Mouse (Mus musculus): ENCODE measurements around the gene Olfr1168. TPM values are rescaled to one million over a fixed set of nuclear protein-coding genes. Genes with fewer than 3 reads are reported as not detected.
"Not testable (repeated sequence)": the region's sequence is repeated elsewhere in the genome, so short reads cannot be mapped to it uniquely, and the experiment has no call there.

The Olfr1168 gene
- total RNA-seq (2021) (not detected), polyA plus RNA-seq (2012; rRNA removed) (not detected in 2 replicates)
- long read RNA-seq = 0 reads

DNA sequence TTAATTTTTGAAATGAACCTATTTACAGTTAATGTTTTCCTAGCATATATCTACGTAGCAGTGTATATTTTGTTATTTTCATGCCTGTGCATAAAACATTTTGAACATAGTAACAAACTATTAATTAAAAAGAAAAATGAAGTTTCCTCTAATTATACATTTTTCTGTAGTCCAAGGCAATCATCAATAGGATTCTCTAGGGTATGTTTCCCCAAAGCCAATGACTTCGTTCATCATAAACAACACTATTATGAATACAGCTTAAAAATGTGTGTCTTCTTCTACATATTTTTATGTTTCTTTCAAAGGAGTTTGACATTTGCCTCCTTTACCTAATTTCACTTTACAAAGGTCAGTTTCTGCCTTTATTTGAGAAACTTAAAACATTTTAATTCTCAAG is at the start of gene Olfr1168:
Olfr1168 (plus strand) TSS at position 301 of the 400 bp plus-strand sequence.
- no peak for DNase-seq

- DNase-seq = not testable (repeated sequence)
These were observed 26.6 kb upstream of the Olfr1168 start, which contains the start of gene Olfr1167 for GRCm38 (mm10) chr2:88155093-88155492. Gene Olfr1167 (minus strand): TSS chr2:88155193.

GRCm38 (mm10) chr2:88220784-88221183 is 39.1 kb downstream of the Olfr1168 start:
- DNase-seq = no peak

GRCm38 (mm10) chr2:88228234-88228633 is 46.6 kb downstream of the Olfr1168 start, which contains the start of gene Olfr1170:
Gene Olfr1170 (minus strand): TSS chr2:88228334.
- DNase-seq = no peak

Other genes with a start within 250 kb of the Olfr1168 start
- gene Olfr1155, start 236.7 kb upstream of the Olfr1168 start, total RNA-seq (2021) = not detected
- not detected in 2 replicates for gene Olfr1155, start 236.7 kb upstream of the Olfr1168 start, polyA plus RNA-seq (2012; rRNA removed)
- gene Olfr1156, start 228.8 kb upstream of the Olfr1168 start, total RNA-seq (2021) = not detected
- not detected in 2 replicates for gene Olfr1156, start 228.8 kb upstream of the Olfr1168 start, polyA plus RNA-seq (2012; rRNA removed)
- not detected for gene Olfr1157, start 213.6 kb upstream of the Olfr1168 start, total RNA-seq (2021)
- gene Olfr1157, start 213.6 kb upstream of the Olfr1168 start, polyA plus RNA-seq (2012; rRNA removed) = not detected in 2 replicates
- not detected for gene Olfr74, start 207.2 kb upstream of the Olfr1168 start, total RNA-seq (2021)
- not detected in 2 replicates for gene Olfr74, start 207.2 kb upstream of the Olfr1168 start, polyA plus RNA-seq (2012; rRNA removed)
- not detected for gene Olfr1158, start 191.8 kb upstream of the Olfr1168 start, total RNA-seq (2021)
- gene Olfr1158, start 191.8 kb upstream of the Olfr1168 start, polyA plus RNA-seq (2012; rRNA removed) = not detected in 2 replicates
- gene Olfr1160, start 173.6 kb upstream of the Olfr1168 start, total RNA-seq (2021) = not detected
- not detected in 2 replicates for gene Olfr1160, start 173.6 kb upstream of the Olfr1168 start, polyA plus RNA-seq (2012; rRNA removed)
- gene Olfr1161, start 159.1 kb upstream of the Olfr1168 start, total RNA-seq (2021) = not detected
- not detected in 2 replicates for gene Olfr1161, start 159.1 kb upstream of the Olfr1168 start, polyA plus RNA-seq (2012; rRNA removed)
- gene Olfr73, start 144.2 kb upstream of the Olfr1168 start, total RNA-seq (2021) = not detected
- gene Olfr73, start 144.2 kb upstream of the Olfr1168 start, polyA plus RNA-seq (2012; rRNA removed) = not detected in 2 replicates
- gene Olfr1162, start 130.8 kb upstream of the Olfr1168 start, total RNA-seq (2021) = not detected
- gene Olfr1162, start 130.8 kb upstream of the Olfr1168 start, polyA plus RNA-seq (2012; rRNA removed) = not detected in 2 replicates
- gene Olfr1163, start 110.0 kb upstream of the Olfr1168 start, total RNA-seq (2021) = not detected
- not detected in 2 replicates for gene Olfr1163, start 110.0 kb upstream of the Olfr1168 start, polyA plus RNA-seq (2012; rRNA removed)
- gene Olfr1164, start 87.9 kb upstream of the Olfr1168 start, total RNA-seq (2021) = not detected
- not detected in 2 replicates for gene Olfr1164, start 87.9 kb upstream of the Olfr1168 start, polyA plus RNA-seq (2012; rRNA removed)
- not detected for gene Olfr1166, start 53.6 kb upstream of the Olfr1168 start, total RNA-seq (2021)
- gene Olfr1166, start 53.6 kb upstream of the Olfr1168 start, polyA plus RNA-seq (2012; rRNA removed) = not detected in 2 replicates
- not detected for gene Olfr1167, start 26.7 kb upstream of the Olfr1168 start, total RNA-seq (2021)
- gene Olfr1167, start 26.7 kb upstream of the Olfr1168 start, polyA plus RNA-seq (2012; rRNA removed) = not detected in 2 replicates
- gene Olfr1170, start 46.5 kb downstream of the Olfr1168 start, total RNA-seq (2021) = not detected
- gene Olfr1170, start 46.5 kb downstream of the Olfr1168 start, polyA plus RNA-seq (2012; rRNA removed) = not detected in 2 replicates
- not detected for gene Olfr1173, start 98.0 kb downstream of the Olfr1168 start, total RNA-seq (2021)
- gene Olfr1173, start 98.0 kb downstream of the Olfr1168 start, polyA plus RNA-seq (2012; rRNA removed) = not detected in 2 replicates
- gene Olfr1174-ps, start 133.3 kb downstream of the Olfr1168 start, total RNA-seq (2021) = not detected
- not detected in 2 replicates for gene Olfr1174-ps, start 133.3 kb downstream of the Olfr1168 start, polyA plus RNA-seq (2012; rRNA removed)
- not detected for gene Olfr1175-ps, start 145.3 kb downstream of the Olfr1168 start, total RNA-seq (2021)
- gene Olfr1175-ps, start 145.3 kb downstream of the Olfr1168 start, polyA plus RNA-seq (2012; rRNA removed) = not detected in 2 replicates
- not detected for gene Olfr1176, start 154.8 kb downstream of the Olfr1168 start, total RNA-seq (2021)
- not detected in 2 replicates for gene Olfr1176, start 154.8 kb downstream of the Olfr1168 start, polyA plus RNA-seq (2012; rRNA removed)
- gene Olfr1177-ps, start 164.6 kb downstream of the Olfr1168 start, total RNA-seq (2021) = not detected
- not detected in 2 replicates for gene Olfr1177-ps, start 164.6 kb downstream of the Olfr1168 start, polyA plus RNA-seq (2012; rRNA removed)
- not detected for gene Olfr1178, start 205.2 kb downstream of the Olfr1168 start, total RNA-seq (2021)
- not detected in 2 replicates for gene Olfr1178, start 205.2 kb downstream of the Olfr1168 start, polyA plus RNA-seq (2012; rRNA removed)
- not detected for gene Olfr1179, start 224.6 kb downstream of the Olfr1168 start, total RNA-seq (2021)
- not detected in 2 replicates for gene Olfr1179, start 224.6 kb downstream of the Olfr1168 start, polyA plus RNA-seq (2012; rRNA removed)
- gene Olfr1180, start 237.3 kb downstream of the Olfr1168 start, total RNA-seq (2021) = not detected
- gene Olfr1180, start 237.3 kb downstream of the Olfr1168 start, polyA plus RNA-seq (2012; rRNA removed) = not detected in 2 replicates
- gene Olfr1181, start 244.3 kb downstream of the Olfr1168 start, total RNA-seq (2021) = not detected
- gene Olfr1181, start 244.3 kb downstream of the Olfr1168 start, polyA plus RNA-seq (2012; rRNA removed) = not detected in 2 replicates